Mouse (Mus musculus) thymus, postnatal 36 days (tissue): ENCODE results near the gene Matn4.
A peak's percentile ranks its signal among the peaks of the same experiment; 100 is the strongest.
"Not testable (repeated sequence)": the region's sequence is repeated elsewhere in the genome, so short reads cannot be mapped to it uniquely, and the experiment has no call there.

Experiments
- DNase-seq, 2 experiments: peaks; one replicate each; pipeline ENCODE4 v3.0.0; 2022; ENCODE audit warnings: mixed read lengths in 2 of 2

Gene Matn4

GRCm38 (mm10) chr2:164366947-164367346, 38.0 kb downstream of the Matn4 start:
- DNase-seq: no peak

- no peak for DNase-seq
These were observed 43.8 kb downstream of the Matn4 start for GRCm38 (mm10) chr2:164360974-164361657.

- DNase-seq: no peak
These were observed 45.3 kb downstream of the Matn4 start for GRCm38 (mm10) chr2:164359668-164360067.

GRCm38 (mm10) chr2:164359031-164359430, 45.9 kb downstream of the Matn4 start:
- DNase-seq: no peak

- no peak for DNase-seq
These were observed 46.6 kb downstream of the Matn4 start for GRCm38 (mm10) chr2:164358373-164358772.

GRCm38 (mm10) chr2:164356177-164356967, 48.6 kb downstream of the Matn4 start:
- DNase-seq: peak; percentile 3 to 9

- DNase-seq: no peak
These were observed 51.6 kb downstream of the Matn4 start for GRCm38 (mm10) chr2:164353356-164353755.

GRCm38 (mm10) chr2:164352697-164353096, 52.3 kb downstream of the Matn4 start:
- no peak for DNase-seq

- peak; percentile 13 to 19 for DNase-seq
These were observed 56.0 kb downstream of the Matn4 start for GRCm38 (mm10) chr2:164348980-164349379.

GRCm38 (mm10) chr2:164347697-164348096, 57.3 kb downstream of the Matn4 start:
- not testable (repeated sequence) for DNase-seq

GRCm38 (mm10) chr2:164343732-164344131, 61.2 kb downstream of the Matn4 start:
- not testable (repeated sequence) for DNase-seq
